Mouse (Mus musculus) kidney, adult 9 months (tissue): ENCODE measurements at regions not wholly inside any gene's neighbourhood (a gene's known extent, or its start where the extent isn't known, plus 50 kb on each side); places are given as distances from the start of the nearest gene placed in this dataset.
A peak's percentile ranks its signal among the peaks of the same experiment; 100 is the strongest.

Experiments
- DNase-seq: peaks from one replicate; pipeline ENCODE4 v3.0.0; 2022

DNA sequence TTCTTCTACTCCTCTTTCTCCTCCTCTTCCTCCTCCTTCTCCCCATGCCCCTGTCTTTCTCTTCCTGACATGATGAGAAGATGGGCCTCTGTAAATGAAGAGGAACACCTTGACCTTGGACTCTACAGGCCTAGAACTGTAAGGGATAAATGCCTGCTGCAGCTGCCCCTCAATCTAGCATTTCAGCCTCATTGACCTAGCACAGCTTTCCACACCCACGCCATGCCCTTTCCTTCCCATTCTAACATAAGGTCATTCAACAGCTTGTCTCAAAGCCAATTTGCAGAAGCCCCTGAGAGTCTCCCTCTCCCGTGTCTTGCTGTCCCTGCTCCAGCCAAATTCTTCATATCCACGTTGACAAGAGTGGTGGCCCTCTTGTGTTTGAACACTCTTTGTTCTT is 63.8 kb upstream of the Dscam start:
- no peak for DNase-seq

DNA sequence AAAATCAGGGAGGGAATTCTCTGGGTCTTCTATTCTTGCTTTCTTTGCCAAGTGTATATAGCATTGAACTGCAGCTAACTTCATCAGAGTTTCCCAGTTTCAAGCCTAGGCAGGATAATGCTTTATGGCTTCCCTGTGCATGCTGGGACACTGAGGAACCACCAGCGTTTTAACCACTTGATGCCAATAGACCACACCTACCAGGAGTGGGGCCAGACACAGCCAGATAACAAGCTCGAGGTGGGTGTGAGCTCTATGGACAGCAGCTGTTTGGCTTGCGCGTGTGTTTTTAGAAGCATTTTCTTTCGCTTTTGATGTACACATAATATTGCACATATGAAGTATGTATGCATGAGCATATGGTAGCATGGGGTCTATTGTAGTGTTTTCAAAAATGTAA is 69.1 kb upstream of the Dscam start:
- DNase-seq = no peak

DNA sequence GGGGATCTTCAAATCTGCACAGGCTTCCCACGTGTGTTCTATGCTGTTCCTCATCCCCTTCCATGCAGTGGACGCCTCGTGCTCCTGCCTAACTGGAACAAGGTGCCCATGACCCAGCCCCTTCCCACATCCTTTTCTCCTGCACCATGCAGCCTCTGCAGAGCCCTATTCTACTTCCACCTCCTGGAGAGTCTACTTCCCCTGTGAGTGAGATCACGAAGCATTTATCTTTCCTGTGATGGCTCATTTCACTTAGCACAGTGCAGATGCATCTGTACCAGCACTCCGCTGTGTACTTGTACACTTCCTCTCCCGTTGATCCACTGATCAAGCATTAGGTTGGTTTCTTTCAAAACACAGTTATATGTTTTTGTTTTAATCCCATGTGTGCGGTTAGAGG is 69.5 kb upstream of the Dscam start:
- DNase-seq = no peak

DNA sequence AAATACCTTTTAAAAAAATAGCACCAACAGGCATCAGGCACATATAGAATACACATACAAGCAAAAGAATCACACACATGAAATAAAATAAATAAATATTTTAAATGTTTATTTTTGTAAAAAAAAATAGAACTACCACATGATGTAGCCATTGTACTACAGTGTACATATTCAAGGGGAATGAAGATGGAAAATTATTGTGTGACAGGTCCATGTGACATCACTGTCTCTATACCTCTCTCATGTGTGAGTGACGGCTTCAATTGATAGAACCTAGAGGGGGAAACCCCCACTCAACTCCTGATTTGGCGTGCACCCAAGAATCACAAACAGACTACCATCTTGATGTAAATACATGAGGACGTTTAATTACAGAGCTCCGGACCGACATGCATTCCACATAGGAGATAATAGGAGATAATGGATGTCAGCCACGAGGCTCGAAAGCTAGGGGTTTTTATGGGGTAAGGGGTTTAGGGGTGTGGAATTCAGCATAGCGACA is 70.4 kb upstream of the Dscam start:
- DNase-seq = no peak

DNA sequence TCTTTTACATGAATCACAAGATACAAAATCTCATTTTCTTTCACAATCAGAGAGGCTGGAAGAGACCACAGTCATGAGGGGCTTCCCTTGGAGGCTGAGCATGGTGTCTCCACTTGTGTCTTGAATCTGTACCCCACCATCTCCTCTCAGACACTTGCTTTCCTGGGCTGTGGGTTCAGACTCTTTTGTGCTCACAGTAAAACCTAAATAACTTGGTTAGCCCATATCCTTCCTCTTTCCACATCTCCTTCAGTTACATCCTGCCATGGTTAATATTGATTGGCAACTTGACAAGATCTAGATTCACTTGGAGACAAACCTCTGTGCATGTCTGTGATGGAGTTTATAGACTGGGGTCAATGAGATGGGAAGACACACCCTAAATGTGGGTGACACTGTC is 71.1 kb upstream of the Dscam start:
- DNase-seq = no peak

DNA sequence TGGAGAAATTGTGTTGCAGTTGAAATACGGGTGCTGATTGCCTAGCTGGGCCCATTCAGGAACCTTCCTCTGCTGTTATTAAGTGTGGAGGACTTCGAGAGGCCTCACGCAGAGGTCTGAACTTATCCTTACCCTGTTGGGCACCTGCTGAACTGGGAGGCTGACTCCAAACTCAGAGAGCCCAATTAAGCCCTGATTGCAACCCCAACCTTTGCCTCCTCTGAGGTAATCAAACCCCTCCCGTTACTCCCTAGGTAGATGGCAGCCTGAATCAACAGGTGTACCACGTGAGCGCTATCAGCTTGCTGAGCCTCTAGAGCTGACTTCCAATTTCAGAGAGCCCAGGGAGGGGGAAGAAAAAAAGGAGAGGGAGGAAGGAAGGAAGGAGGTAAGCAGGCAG is 79.9 kb upstream of the Dscam start:
- no peak for DNase-seq

DNA sequence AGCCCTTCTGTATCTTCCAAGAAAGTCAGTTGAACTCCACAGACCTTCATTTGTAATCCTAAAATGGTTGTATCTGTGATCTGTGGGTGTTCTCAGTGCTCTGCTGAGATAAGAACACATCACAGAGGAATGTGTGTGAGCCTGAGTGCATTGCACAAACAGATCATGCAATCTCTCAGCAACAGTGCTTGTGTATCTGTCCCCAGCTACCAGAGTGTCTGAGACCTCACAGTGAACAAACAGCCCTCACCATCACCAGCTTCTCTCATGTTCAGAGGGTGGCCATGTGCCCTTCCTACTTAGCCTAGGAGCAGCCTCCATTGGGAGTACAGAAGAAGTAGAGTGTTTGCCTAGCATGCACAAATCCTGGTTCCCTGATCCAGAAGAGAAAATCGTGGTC is 82.0 kb upstream of the Dscam start:
- no peak for DNase-seq

DNA sequence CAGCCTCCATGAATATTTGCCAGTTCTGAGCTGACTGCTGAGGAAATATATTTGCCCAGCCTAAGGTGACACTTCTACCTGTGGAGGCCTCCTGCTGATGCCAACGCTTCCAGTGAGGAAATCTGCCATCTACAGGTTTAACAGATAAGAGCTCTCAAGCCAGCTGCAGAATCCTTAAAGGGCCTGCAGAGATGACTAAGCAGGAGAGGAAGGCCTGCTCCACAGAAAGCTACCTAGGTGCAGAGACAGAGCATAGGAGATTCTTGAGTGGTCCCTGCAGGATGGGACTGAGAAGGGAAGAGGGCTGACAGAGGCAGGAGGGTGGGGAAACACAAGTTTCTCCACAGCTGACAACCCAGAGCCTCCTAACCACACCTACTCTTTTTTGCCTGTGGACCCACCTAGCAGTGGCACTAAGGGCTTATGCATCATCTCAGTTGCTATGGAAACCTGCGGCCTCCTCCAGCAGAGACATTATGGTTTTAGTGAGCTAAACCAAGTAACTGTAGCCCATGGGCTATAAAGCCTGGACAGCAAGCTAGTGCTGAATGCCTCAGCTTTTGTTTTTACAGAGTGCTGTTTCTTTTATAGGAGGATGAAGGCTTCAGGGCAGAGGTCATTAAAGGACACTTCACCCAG is 82.6 kb upstream of the Dscam start:
- DNase-seq = peak; percentile 4

DNA sequence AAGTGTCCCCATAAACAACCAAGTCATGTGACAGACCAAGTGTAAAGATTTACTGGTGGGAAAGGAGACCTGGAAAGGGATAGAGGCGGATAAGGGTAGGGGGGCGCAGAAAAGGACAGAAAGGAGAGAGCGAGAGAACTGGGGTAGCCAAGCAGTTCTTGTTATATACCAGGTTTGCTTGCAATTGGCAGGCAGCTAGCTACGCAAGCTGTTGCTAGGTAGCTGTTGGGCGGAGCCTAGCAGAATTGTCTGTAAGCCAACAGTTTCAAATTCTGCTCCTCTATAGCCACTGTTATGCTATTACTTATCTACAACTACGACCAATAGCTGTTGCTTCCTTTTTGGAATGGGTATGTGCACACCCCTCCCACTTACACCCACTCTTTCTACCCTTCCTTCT is 88.3 kb upstream of the Dscam start:
- DNase-seq = no peak

DNA sequence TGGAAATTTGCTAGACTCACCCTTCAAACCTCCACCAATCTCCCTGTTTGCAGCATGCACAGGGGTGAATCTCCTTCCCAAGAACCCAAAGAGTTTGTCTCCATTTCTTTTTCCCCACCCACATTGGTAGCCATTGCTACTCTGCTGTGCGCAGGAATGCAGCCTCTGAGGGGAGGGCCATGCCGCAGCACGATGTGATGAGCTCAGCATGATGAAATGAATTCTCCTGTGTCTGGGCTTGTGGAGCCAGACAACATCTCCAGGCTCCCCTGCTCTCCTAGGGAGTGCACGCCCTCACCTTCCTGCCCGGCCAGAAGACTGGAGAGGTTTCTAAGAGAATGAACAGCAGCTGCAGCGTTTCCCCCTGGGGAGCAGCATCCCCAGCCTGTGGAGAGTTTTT is 92.9 kb upstream of the Dscam start:
- no peak for DNase-seq

DNA sequence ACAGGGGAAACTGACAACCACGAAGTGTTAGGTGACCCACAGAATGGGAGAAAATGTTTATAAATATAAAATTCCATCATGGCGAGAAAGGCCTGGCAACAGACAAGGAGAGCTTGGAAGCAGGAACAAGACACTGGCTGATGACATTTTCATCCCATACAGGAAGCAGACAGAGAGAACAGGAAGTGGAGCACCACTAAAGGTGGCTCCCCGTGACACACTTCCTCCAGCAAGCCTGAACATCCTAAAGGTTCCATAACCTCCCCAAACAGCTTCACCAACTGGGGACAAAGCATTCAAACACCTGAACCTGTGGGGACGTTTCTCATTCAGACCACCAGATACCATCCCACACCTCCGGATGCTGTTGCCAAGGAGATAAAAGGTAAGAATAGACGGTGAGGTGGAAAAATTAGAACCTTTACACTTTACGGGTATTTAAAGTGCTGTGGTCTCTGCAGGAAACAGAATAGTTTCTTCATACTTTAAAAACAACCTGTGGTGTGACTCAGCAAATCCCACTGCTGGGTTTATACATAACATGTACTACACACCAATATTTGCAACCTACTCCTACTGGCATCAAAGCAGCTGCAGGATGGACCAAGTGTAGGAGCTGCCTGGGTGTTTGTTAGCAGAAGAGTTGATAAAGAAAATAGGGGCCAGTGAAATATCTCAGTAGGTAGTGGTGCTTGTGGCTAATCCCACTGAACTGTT is 86.0 kb upstream of the Bace2 start:
- DNase-seq = no peak

DNA sequence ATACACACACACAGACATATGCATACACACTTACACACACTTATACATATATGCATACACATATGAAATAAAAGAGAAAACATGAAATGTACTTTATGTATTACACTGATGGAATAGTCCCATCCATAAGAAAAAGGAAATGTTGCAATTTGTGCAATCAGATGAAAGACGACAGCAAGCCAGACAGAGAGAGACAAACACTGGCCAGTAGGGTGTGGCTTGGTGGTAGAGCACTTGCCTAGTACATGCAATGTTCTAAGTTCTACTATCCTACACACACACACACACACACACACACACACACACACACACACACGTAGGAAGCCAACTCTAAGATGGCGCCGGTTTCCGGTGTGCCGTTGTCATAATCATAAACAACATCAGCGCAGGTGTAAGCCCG is 85.3 kb upstream of the Bace2 start:
- no peak for DNase-seq

DNA sequence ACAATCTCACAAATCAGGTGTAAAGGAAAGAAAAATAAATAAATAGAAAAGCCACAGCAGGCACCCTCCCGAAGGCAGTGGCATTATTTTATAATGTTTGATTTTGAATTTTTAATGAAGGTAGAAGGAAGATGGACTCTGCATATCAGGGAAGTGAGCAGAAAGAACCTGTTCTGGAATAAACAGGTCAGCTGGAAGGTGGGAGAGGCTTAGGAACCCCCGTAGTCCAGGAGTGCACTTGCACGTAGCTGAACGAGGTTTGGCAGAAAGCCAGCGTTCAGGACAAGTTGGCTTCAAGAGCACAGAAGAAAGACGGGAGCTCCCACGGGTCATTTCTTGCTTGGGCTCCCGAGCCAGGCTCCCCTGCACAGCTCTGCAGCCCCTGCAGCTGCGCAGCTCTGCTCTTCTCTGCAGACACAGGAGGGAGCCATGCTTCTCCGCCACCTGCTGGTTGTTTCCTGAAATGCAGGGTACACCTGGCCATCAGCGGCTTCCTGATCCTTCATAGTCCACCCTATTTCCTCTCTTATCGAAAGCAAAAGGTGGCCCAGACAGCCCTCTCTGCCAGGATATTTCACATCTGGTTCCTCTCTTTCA is 84.4 kb upstream of the Bace2 start:
- DNase-seq = peak; percentile 68

DNA sequence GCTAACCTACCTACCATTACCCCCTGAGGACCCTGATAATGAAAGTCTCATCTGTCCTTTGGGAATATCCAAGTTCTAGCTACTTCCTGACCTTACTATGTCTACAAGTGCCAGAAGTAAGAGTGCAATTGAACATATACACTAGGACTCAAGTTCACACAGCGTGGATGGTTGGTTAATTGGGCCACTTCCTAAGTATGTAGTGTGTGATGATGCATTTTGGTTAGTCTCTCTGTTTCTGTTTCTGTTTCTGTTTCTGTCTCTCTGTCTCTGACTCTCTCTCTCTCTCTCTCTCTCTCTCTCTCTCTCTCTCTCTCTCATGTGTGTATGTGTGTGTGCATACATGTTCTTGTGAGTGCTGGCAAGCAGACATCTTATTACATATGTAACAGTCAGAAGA is 77.6 kb upstream of the Bace2 start:
- no peak for DNase-seq

DNA sequence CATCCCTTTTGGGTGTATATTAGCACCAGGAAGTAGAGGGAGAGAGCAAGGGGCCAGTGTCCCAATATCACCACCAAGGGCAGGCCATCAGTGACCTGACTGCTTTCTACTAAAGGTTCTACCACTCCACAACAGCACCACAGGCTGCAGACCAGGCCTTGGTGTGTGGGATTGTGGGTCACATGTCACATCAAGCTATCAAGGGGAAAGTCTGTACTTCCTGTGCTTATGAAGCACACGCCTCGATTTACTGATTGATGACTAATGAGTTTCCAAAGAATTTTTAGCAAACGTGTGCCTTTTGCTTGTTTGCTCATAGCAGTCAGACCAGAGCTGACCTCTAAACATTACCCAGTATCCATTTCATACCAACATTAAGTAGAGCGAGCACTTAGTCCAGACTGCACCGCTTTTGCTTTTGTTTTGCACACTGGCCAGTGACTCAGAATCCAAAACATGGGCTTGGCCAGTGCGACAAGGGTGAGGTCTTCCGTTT is 74.9 kb upstream of the Bace2 start:
- no peak for DNase-seq

DNA sequence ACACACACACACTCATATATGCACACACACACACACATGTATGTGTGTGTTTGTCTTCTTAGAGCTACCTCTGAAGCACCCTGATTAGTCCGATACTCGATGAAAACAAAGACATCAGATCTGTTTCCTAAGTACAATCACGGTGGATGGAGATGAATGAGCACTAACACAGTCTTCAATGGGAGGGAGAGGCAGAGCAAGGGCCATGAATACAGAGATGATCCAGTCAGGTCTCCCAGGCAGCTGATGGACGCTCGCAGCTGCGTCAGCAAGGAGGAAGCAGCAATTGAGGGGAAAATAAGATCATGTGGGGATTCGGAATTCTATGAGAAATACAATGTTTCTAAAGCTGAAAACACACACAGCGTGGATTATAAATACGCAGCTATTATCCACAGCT is 73.6 kb upstream of the Bace2 start:
- DNase-seq = no peak

DNA sequence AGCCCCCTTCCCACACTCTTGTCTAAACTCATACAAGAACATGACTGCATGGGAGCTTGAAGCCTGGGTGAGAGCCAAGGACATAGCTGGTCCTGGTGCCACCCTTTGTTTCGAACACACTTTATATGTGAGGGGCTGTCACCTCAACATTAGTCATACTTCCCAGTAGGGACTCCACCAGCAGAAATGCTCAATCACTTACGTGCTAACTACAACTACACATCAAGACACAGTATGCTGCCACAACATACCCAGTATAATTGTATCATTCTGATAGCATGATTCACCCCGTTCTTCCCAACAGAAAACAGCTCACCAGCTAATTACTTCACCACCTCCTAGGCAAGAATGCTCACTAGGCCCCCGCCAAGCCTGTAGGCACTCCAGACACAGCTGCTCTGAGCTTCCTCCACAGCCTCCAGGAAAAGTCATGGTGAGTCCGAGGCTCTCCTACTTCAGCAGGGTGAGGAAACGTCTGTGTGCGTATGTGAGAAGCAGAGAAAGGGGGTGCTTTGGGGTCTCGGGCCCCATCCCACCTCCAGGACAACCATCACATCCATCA is 70.6 kb upstream of the Bace2 start:
- no peak for DNase-seq

DNA sequence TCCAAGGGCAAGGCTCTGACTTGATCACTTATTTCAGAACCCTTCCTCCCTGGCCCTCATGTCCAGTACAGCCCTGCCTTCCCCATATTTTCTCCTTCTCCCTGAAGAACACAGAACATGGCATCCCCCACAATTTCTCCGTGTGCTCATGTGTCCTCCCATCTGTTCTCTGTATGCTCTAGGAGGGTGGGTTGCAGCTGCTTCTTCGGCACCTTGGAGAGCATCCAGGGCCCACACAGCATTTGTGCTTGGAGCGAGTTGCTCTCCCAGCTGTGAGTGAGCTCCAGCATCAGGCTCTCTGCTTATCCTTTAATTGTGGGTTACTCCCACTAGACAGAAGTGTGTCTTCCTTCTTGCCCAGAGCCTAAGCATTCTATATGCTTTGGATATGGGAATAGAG is 69.8 kb upstream of the Bace2 start:
- no peak for DNase-seq

DNA sequence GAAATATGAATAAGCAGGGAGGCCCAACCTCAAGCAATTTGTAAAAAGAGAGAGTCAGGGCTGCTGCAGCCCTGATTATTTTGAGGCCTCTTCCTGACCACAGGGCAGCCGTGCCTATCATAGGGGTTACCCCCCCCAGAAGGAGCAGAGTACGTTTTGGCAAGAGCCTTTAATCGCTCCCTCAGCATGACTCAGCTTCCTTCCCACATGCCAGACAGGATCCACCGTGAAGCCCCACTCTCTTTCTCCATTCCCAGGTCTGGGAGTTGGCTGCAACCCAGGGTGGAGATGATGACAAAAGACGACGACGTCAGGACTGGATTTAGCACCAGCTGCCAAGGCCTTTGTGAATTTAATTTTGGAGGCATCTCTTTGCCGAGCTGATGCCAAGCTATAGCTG is 67.9 kb upstream of the Bace2 start:
- peak; percentile 24 for DNase-seq

DNA sequence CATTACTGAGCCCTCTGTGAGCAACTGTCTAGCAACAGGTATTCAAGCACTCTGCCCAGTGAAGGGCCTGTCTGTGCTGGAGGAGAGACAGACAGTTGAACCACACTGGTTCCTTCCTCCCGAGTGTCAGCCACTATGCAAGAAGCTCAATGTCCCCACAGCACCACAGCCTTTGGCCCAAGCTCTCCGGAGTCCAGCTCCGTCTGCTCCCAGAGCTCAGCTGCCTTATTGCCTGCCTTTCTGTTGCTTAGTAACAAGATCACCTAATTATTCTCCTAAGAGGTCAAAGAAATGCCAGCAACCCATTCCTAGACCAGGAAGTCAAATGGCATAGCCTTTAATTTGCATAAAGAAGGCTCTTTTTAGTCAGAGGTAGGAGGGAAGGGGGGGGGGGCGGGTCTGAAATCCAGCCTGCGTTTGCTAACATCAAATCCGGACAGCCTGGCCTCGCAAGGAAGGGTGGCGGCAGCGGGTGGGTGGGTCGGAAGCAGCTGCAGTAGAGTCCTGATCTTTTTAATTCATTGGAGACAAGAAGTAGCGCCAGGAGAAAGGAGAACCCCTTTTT is 64.0 kb upstream of the Bace2 start:
- DNase-seq = peak; percentile 60

DNA sequence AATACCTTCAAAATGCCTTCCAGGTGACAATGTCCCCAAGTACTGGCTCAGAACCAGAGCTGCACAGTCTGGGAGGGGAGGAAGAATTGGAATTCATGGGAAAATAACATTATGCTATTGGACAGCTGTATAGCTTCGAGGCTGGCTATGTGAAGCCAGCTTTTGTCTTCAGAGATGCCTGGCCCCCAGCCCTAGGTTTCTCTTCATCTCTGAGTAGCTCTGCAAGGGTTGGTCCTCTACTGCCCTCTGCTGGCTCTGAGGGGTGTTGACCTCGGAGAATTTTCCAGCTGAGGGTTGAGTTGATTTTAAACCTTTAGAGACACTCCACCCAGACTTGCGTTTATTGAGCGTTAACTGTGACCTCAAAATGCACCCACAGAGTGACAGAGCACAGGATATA is 63.3 kb upstream of the Bace2 start:
- DNase-seq = peak; percentile 81

DNA sequence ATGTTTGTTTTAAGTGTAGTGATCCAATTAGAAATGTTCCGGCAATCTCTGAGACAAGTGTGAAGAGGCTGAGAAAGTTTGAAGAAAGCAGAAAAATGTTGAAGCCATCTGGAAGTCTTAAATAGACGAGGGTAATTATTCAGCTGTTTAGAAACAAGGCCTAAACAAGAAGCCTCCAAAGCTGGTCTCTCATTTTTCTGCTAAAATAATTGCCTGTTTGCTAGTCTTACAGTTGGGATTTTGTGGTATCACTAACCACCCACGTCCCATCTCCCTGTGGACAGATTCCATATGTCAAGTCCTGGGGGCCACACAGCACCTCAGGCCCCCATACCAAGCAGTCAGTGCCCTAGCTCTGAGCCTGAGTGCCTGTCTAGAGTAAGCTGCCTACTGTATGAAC is 59.4 kb upstream of the Bace2 start:
- no peak for DNase-seq

DNA sequence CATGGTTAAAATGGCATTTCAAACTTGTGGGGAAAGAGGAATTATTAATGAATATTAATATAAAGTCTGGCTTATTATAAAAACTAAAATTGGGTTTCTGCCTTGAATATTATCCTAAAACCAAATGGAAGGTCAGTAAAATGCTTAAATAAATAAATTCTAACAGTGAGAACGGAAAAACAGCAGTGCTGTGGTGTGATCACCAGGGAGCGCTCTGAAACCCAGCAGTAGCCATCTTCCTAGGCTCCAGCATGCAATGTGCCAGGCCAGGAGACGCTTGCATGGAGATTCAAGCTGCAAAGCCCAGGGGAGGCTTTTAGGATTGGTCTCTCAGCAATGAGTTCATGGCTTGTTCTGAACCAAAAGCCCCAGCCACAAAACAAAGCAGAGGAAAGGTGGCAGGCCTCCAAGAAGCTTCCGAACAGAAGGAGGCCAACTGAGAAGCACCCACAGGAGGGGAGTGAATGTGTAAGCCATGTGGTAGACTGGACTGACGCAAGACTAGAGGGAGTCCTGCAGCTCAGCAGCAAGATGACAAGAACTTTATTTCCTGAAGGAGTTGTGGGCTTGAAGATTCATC is 52.3 kb upstream of the Bace2 start:
- DNase-seq = no peak
